Mouse (Mus musculus) embryonic facial prominence, embryonic 11.5 days (tissue): ENCODE results near the gene Adora2b. TPM values are rescaled to one million over a fixed set of nuclear protein-coding genes. Genes with fewer than 3 reads are reported as not detected.
"Not testable (repeated sequence)": the region's sequence is repeated elsewhere in the genome, so short reads cannot be mapped to it uniquely, and the experiment has no call there.

Experiments used
- ATAC-seq: fragments of 200-750 bp; cut with Nextera tagmentation; replicated peaks from 2 replicates; pipeline ENCODE4 v1.8.0; 2017; ENCODE audit warnings: low read depth; ENCODE audit not compliant: insufficient number of reproducible peaks, low FRiP score, low TSS enrichment
- DNase-seq: peaks from one replicate; pipeline ENCODE4 v3.0.0-alpha.2; 2015; ENCODE audit warnings: low spot score
- H3K27ac ChIP-seq: fragments of 300-500 bp; sonication (generic); replicated peaks from 2 replicates; pipeline ENCODE4 v1.5.1; 2014; ENCODE audit warnings: mild to moderate bottlenecking, low read depth, low read length, control low read depth
- H3K27me3 ChIP-seq: fragments of 300-500 bp; sonication (generic); 2 replicates; pipeline ENCODE4 v1.6.1; 2014; ENCODE audit warnings: mild to moderate bottlenecking, low read length, moderate library complexity, mixed read lengths; ENCODE audit not compliant: control insufficient read depth, insufficient read depth
- H3K36me3 ChIP-seq: fragments of 300-500 bp; sonication (generic); replicated peaks from 2 replicates; pipeline ENCODE4 v1.6.1; 2014; ENCODE audit warnings: low read depth, mild to moderate bottlenecking, low read length, moderate library complexity, mixed read lengths; ENCODE audit not compliant: control insufficient read depth, insufficient read depth
- H3K4me1 ChIP-seq: fragments of 300-500 bp; sonication (generic); 2 replicates; pipeline ENCODE4 v1.6.1; 2014; ENCODE audit warnings: low read length, mixed read lengths; ENCODE audit not compliant: control insufficient read depth, insufficient read depth
- H3K4me2 ChIP-seq: fragments of 300-500 bp; sonication (generic); 2 replicates; pipeline ENCODE4 v1.6.1; 2014; ENCODE audit warnings: low read depth, mild to moderate bottlenecking, control low read depth, low read length, moderate library complexity
- H3K4me3 ChIP-seq: fragments of 300-500 bp; sonication (generic); 2 replicates; pipeline ENCODE4 v1.5.1; 2014; ENCODE audit warnings: low read depth, low read length, control low read depth
- H3K9ac ChIP-seq: fragments of 300-500 bp; sonication (generic); replicated peaks from 2 replicates; pipeline ENCODE4 v1.6.1; 2014; ENCODE audit warnings: mild to moderate bottlenecking, control low read depth, low read length
- H3K9me3 ChIP-seq: fragments of 300-500 bp; sonication (generic); replicated peaks from 2 replicates; pipeline ENCODE4 v1.6.1; 2016; ENCODE audit warnings: mild to moderate bottlenecking, low read length, inconsistent platforms, mixed read lengths; ENCODE audit not compliant: control insufficient read depth
- WGBS: fragments of 180-500 bp; shearing (Covaris S2); extraction: QIAGEN DNeasy Blood & Tissue Kit; methylation state at CpG from one replicate; pipeline ENCODE4 v1.1.7; 2014; 5-methylcytosine and 5-hydroxymethylcytosine counted together
- polyA plus RNA-seq: library from polyadenylated mRNA; unstranded; fragments of >200 nt; fragmentation: Nextera tagmentation; extraction: Ambion mirVana; gene quantifications from 2 replicates; pipeline ENCODE4 v1.2.1, GENCODE M21; 2014

Gene Adora2b
- polyA plus RNA-seq, 1 experiment from 2014 or later = 8.1 TPM

DNA sequence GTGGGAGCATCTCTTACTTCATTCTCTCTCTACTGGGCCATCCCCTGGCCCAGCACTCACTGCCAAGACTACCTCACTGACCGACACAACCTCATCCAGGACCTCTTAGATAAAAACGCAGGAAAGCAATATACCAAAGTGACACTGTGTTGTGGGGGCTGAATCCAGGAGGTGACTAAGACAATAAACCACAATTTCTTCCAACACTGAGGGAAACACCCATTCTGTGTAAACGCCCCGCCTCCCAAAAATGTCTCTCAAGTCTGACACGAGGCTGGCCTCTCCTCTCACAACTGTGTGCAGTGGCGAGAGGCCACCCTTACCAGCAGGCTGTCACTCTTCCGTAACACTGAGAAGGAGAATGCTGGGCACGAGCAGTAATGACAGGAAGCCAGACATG lies 19.6 kb downstream of the Adora2b start:
- no peaks in the 10 kb centered on the region for H3K27me3 ChIP-seq
- no peak overlapping the region for H3K9ac ChIP-seq
- WGBS = 74% methylated on average over 8 of the region's 8 CpGs
- ATAC-seq = no peak
- H3K4me2 ChIP-seq = no peak overlapping the region
- H3K4me1 ChIP-seq = no peaks in the 10 kb centered on the region; the same call in 1 of the 2 replicates
- H3K4me3 ChIP-seq = no peak overlapping the region
- H3K36me3 ChIP-seq = no peaks in the 10 kb centered on the region
- no peak overlapping the region for H3K27ac ChIP-seq
- no peak for DNase-seq
- H3K9me3 ChIP-seq = no peaks in the 10 kb centered on the region

DNA sequence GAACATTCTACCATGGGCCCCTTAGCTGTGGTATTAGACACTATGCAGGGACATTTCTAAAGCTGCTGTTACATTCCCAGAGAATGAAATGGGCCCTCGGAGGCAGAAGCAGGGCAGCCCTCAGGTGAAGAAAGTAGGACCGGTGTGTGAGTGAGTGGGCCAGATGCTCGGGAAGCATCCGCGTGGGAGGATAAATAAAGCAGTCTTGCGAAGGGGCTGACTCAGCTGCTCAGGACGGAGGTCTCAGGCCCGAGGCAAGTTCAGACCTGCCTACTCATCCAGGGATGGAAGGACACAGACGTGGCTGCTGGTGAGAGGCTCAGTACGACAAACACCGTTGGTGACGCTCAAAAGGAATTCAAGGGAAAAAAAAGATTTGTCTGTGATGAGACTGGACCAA lies 20.3 kb downstream of the Adora2b start:
- no peaks in the 10 kb centered on the region for H3K27me3 ChIP-seq
- DNase-seq (no peak), ATAC-seq (no peak)
- H3K4me1 ChIP-seq = no peaks in the 10 kb centered on the region; the same call in 1 of the 2 replicates
- H3K27ac ChIP-seq = no peak overlapping the region
- no peaks in the 10 kb centered on the region for H3K36me3 ChIP-seq
- no peak overlapping the region for H3K4me2 ChIP-seq
- 60% methylated on average over 12 of the region's 12 CpGs for WGBS
- H3K4me3 ChIP-seq = no peak overlapping the region
- no peaks in the 10 kb centered on the region for H3K9me3 ChIP-seq
- no peak overlapping the region for H3K9ac ChIP-seq

DNA sequence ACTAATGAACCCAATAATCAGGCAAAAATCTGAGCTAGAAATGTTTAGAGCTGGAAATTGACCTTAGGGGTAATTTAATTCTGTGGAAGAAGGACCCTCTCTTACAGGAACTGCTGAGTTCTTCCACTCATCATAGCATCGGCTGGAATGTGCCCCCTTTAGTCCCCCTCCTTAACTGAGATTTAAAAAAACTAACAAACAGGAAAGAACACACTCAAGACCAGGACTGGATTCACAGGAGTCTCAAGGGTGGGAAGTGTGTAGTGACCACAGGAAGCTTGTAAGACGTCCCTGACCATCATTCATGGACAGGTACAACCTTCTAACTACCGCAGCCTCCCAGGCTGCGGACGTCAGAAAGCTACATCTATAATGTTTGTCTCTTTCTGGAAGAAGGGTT lies 22.1 kb downstream of the Adora2b start:
- DNase-seq = no peak
- H3K27ac ChIP-seq = no peak overlapping the region
- H3K36me3 ChIP-seq = no peaks in the 10 kb centered on the region
- H3K9me3 ChIP-seq = no peaks in the 10 kb centered on the region
- H3K4me1 ChIP-seq = no peaks in the 10 kb centered on the region; the same call in 1 of the 2 replicates
- no peak overlapping the region for H3K4me2 ChIP-seq
- ATAC-seq = no peak
- no peak overlapping the region for H3K9ac ChIP-seq
- no peak overlapping the region for H3K4me3 ChIP-seq
- no peaks in the 10 kb centered on the region for H3K27me3 ChIP-seq
- 46% methylated on average over 5 of the region's 5 CpGs for WGBS

DNA sequence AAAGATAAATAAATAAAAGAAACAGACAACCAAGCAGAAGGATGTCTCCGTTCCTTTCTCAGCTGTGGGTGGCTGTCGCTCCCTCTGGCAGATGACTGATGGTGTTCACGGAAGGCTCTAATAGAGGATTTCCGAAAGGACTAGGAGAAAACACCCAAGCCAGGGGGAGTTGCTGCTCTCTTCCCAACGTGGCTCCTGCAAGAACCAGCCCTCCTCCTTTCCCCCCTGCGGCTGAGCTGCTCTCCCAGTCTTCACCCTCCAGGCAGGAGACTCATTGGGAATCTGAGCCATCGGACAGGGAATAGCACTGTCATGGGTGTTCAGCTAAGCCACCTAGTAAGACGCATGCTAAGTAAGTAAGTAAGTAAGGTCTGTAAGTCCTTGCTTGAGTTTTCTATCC lies 28.3 kb downstream of the Adora2b start:
- no peaks in the 10 kb centered on the region for H3K36me3 ChIP-seq
- H3K9ac ChIP-seq = no peak overlapping the region
- ATAC-seq (no peak), DNase-seq (no peak)
- H3K4me1 ChIP-seq = no peaks in the 10 kb centered on the region
- no peaks in the 10 kb centered on the region for H3K27me3 ChIP-seq
- H3K27ac ChIP-seq = no peak overlapping the region
- H3K4me2 ChIP-seq = no peak overlapping the region
- WGBS = 55% methylated on average over 8 of the region's 8 CpGs
- H3K9me3 ChIP-seq = no peaks in the 10 kb centered on the region
- H3K4me3 ChIP-seq = no peak overlapping the region

DNA sequence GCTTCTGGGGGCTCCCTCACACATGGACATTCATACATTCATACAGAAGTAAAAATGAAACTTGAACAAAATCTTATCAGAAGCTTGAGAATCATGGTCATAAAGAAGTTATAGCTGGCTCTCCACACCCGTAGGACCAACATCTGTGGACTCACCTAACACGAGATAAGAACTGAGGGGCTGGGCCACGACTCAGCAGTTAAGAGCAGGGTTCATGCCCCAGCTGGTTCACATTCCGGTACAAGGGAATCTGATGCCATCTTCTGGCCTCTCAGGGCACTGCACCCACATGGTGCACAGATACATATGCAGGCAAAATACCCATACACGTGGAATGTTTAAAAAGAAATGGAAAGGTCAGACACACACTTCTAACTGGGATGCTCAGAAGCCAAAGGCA lies 29.2 kb downstream of the Adora2b start:
- H3K4me2 ChIP-seq = no peak overlapping the region
- no peaks in the 10 kb centered on the region for H3K36me3 ChIP-seq
- H3K27me3 ChIP-seq = no peaks in the 10 kb centered on the region
- no peak overlapping the region for H3K9ac ChIP-seq
- no peak overlapping the region for H3K4me3 ChIP-seq
- DNase-seq (peak; percentile 79), ATAC-seq (no peak)
- H3K4me1 ChIP-seq = no peaks in the 10 kb centered on the region
- 24% methylated on average over 5 of the region's 5 CpGs for WGBS
- no peaks in the 10 kb centered on the region for H3K9me3 ChIP-seq
- no peak overlapping the region for H3K27ac ChIP-seq

DNA sequence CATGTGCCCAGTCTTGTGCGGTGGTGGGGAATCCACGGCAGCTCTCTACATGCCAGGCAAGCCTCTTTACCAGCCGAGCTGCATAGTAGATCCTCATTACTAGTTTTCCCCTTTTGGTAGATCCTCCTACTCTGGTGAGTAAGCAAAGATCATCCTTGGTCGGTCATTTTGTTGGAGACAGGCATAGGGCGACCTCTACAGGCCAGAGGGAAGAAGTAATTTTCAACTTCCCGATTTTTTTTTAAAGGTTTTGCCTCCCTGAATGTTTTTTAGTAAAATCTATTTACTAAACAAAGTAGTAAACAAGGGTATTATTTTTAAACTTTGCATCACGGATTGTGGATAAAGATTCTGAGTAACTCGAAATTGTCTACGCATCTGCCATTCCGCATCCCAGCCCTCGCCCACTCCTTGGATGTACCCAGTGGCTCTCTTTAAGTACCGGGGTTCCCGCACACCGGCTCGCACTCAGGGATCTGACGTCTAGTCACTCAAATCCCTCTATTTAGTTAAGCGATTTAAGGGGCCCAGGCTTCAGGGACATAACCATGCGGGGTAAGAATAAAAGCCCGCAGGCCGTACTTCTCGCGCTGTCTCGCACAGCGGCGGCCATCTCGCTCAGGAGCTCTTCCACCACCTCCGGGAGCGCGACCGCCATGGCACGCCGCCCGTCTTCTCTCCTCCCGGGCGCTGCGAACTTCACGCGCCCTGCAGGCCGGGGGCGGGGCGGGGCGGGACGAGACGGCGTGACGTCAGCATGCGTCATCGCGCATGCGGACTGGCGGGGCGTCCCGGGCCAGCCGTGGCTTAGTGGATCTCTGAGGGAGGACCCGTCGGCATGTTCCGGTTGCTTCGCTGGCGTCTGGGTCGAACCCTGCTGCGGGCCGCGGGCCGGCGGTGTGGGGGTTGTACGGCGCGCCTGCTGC lies 32.2 kb downstream of the Adora2b start, which contains the start of the genes Zswim7 and Ttc19:
TSS of gene Zswim7 (minus strand) at position 701 of the 926 bp plus-strand sequence.
TSS of gene Ttc19 (plus strand) at position 799 of the 926 bp plus-strand sequence.
- Histone ChIP-seq H3K9me3 (no peaks in the 10 kb centered on the region), H3K27me3 (no peaks in the 10 kb centered on the region), H3K27ac (peak within 1 kb of the TSS; percentile 72), H3K4me3 (peak within 1 kb of the TSS; percentile 95), H3K9ac (peak within 1 kb of the TSS; percentile 83), H3K4me2 (peak within 1 kb of the TSS; percentile 86), H3K36me3 (no peaks in the 10 kb centered on the region; the same call in 1 of the 2 replicates), H3K4me1 (no peaks in the 10 kb centered on the region)
- ATAC-seq (peak; percentile 93), DNase-seq (peak; percentile 94)
- whole genome bisulfite sequencing = under 1% methylated on average over 67 of the region's 68 CpGs

DNA sequence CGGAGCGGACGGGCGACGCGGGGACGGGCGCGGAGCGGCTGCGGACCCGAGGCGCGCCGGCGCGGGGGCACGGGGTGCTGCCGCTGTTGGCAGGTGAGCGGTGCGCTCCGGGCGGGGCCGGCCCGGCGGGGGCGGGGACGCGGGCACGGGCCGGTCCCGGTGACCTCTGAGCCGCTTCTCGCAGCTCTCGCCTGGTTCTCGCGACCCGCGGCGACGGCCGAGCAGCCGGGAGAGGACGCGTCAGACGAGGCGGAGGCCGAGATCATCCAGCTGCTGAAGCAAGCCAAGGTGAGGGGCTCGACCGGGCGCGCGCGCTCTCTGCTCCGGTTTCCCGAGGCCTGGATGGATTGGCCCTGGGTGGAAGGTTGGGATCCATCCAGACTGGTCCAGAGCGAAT lies 32.8 kb downstream of the Adora2b start:
- Histone ChIP-seq H3K27me3 (no peaks in the 10 kb centered on the region), H3K27ac (peak overlapping the region; percentile 72; the same call in 1 of the 2 replicates), H3K36me3 (no peaks in the 10 kb centered on the region; the same call in 1 of the 2 replicates), H3K9me3 (no peaks in the 10 kb centered on the region), H3K4me1 (no peaks in the 10 kb centered on the region), H3K9ac (peak overlapping the region; percentile 83), H3K4me2 (peak overlapping the region; percentile 86), H3K4me3 (peak overlapping the region; percentile 95)
- peak; percentile 59 for DNase-seq
- under 1% methylated on average over 42 of the region's 57 CpGs for WGBS
- no peak; the same call in none of the 2 replicates for ATAC-seq

DNA sequence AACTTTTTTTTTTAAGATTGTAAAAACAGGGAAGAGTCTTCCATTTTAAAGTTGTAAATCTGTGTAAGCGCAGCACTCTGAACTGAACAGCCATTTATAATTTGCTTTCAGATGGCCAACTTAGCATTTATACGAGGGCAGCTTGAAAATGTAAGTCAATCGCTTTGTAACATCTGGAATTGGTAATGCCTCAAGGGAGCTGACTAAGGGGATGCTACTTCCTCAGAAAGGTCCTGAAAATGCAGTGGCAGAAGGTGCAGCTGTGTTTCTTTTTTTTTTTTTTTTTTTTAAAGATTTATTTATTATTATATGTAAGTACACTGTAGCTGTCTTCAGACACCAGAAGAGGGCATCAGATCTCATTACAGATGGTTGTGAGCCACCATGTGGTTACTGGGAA lies 35.2 kb downstream of the Adora2b start:
- H3K36me3 ChIP-seq, ATAC-seq, H3K9me3 ChIP-seq, H3K27ac ChIP-seq, H3K4me2 ChIP-seq, H3K4me1 ChIP-seq, H3K4me3 ChIP-seq, H3K9ac ChIP-seq, DNase-seq, H3K27me3 ChIP-seq: not testable (repeated sequence)
- WGBS = 79% methylated on average over 3 of the region's 3 CpGs
